Mouse (Mus musculus) neural tube, embryonic 13.5 days (tissue): ENCODE results near the gene Exoc6b. TPM values are rescaled to one million over a fixed set of nuclear protein-coding genes. Genes with fewer than 3 reads are reported as not detected.

ENCODE experiments used
- ATAC-seq: fragments of 200-750 bp; cut with Nextera tagmentation; 2 replicates; pipeline ENCODE4 v1.8.0; 2017; ENCODE audit warnings: low read depth, mild to moderate bottlenecking, moderate TSS enrichment, moderate library complexity
- H3K27ac ChIP-seq: fragments of 300-500 bp; sonication (generic); replicated peaks from 2 replicates; pipeline ENCODE4 v1.5.1; 2015; ENCODE audit warnings: moderate library complexity, mild to moderate bottlenecking, inconsistent platforms
- H3K27me3 ChIP-seq: fragments of 300-500 bp; sonication (generic); 2 replicates; pipeline ENCODE4 v1.6.1; 2015; ENCODE audit warnings: mild to moderate bottlenecking, inconsistent platforms
- H3K36me3 ChIP-seq: fragments of 300-500 bp; sonication (generic); 2 replicates; pipeline ENCODE4 v1.6.1; 2015; ENCODE audit warnings: mild to moderate bottlenecking, inconsistent platforms
- H3K4me1 ChIP-seq: fragments of 300-500 bp; sonication (generic); replicated peaks from 2 replicates; pipeline ENCODE4 v1.6.1; 2015; ENCODE audit warnings: inconsistent platforms
- H3K4me2 ChIP-seq: fragments of 300-500 bp; sonication (generic); 2 replicates; pipeline ENCODE4 v1.6.1; 2015; ENCODE audit warnings: inconsistent platforms, mild to moderate bottlenecking, moderate library complexity
- H3K4me3 ChIP-seq: fragments of 300-500 bp; sonication (generic); 2 replicates; pipeline ENCODE4 v1.5.1; 2015; ENCODE audit warnings: mild to moderate bottlenecking, inconsistent platforms
- H3K9ac ChIP-seq: fragments of 300-500 bp; sonication (generic); 2 replicates; pipeline ENCODE4 v1.6.1; 2015; ENCODE audit warnings: moderate library complexity, mild to moderate bottlenecking, inconsistent platforms
- H3K9me3 ChIP-seq: fragments of 300-500 bp; sonication (generic); 2 replicates; pipeline ENCODE4 v1.6.1; 2016; ENCODE audit warnings: inconsistent platforms
- WGBS: fragments of 180-500 bp; shearing (Covaris S2); methylation state at CpG from one replicate; pipeline ENCODE4 v1.1.7; 2015; 5-methylcytosine and 5-hydroxymethylcytosine counted together
- polyA plus RNA-seq: library from polyadenylated mRNA; unstranded; fragments of >200 nt; fragmentation: Nextera tagmentation; extraction: Ambion mirVana; gene quantifications from 2 replicates; pipeline ENCODE4 v1.2.1, GENCODE M21; 2015

Gene Exoc6b
- polyA plus RNA-seq, 1 experiment from 2014 or later = 41.4 TPM

DNA sequence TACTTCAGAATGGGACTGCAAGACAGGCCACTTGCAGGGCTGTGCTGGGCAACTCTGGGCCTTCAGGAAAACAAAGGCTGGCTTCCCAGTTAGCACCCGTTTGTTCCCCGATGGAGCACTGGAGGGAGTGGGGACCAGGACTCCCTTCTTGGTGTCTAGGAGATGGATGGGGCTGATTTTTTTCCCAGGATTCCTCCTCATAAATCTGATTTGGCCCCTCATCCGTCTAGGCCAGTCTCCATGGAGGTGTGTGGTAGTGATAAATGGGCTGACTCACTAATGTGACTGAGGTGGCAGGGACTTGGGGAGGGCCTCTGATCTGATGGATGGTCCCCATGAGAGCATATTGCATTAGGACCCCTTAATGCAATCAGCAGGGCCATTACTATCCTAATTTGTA is 470.6 kb downstream of the Exoc6b start:
- peaks cover 4% of the 10 kb centered on the region; the same call in 1 of the 2 replicates for H3K27me3 ChIP-seq
- no peak overlapping the region for H3K4me2 ChIP-seq
- H3K36me3 ChIP-seq = no peaks in the 10 kb centered on the region
- no peaks in the 10 kb centered on the region for H3K9me3 ChIP-seq
- no peak overlapping the region for H3K4me3 ChIP-seq
- H3K27ac ChIP-seq = no peak overlapping the region
- no peak overlapping the region for H3K9ac ChIP-seq
- 58% methylated on average over 3 of the region's 3 CpGs for WGBS
- ATAC-seq = no peak
- H3K4me1 ChIP-seq = peaks cover 10% of the 10 kb centered on the region; the same call in 1 of the 2 replicates

- Histone ChIP-seq H3K27me3 (peaks cover 36% of the 10 kb centered on the region), H3K4me3 (no peak overlapping the region), H3K4me1 (peaks cover 17% of the 10 kb centered on the region), H3K27ac (no peak overlapping the region), H3K9ac (no peak overlapping the region), H3K9me3 (no peaks in the 10 kb centered on the region), H3K4me2 (no peak overlapping the region), H3K36me3 (no peaks in the 10 kb centered on the region)
- no peak for ATAC-seq
- WGBS = 19% methylated on average over 3 of the region's 3 CpGs
These were observed 474.7 kb downstream of the Exoc6b start for GRCm38 (mm10) chr6:84594626-84595025.

GRCm38 (mm10) chr6:84593693-84594092 is 475.6 kb downstream of the Exoc6b start, which contains the start of gene Cyp26b1:
Cyp26b1 (minus strand) TSS chr6:84593908.
- no peak for ATAC-seq
- Histone ChIP-seq H3K36me3 (no peaks in the 10 kb centered on the region), H3K27me3 (peaks cover 45% of the 10 kb centered on the region), H3K9me3 (no peaks in the 10 kb centered on the region), H3K9ac (no peak within 1 kb of the TSS), H3K4me1 (peaks cover 25% of the 10 kb centered on the region), H3K27ac (no peak within 1 kb of the TSS), H3K4me3 (no peak within 1 kb of the TSS), H3K4me2 (no peak within 1 kb of the TSS)
- 74% methylated on average over 10 of the region's 10 CpGs for WGBS

GRCm38 (mm10) chr6:84590961-84591745 is 478.2 kb downstream of the Exoc6b start:
- Histone ChIP-seq H3K4me1 (peaks cover 49% of the 10 kb centered on the region), H3K4me2 (no peak overlapping the region), H3K4me3 (no peak overlapping the region), H3K27me3 (peaks cover 71% of the 10 kb centered on the region), H3K9me3 (no peaks in the 10 kb centered on the region), H3K27ac (no peak overlapping the region), H3K9ac (no peak overlapping the region), H3K36me3 (no peaks in the 10 kb centered on the region)
- no peak for ATAC-seq
- 64% methylated on average over 6 of the region's 6 CpGs for WGBS

GRCm38 (mm10) chr6:84589742-84590686 is 479.3 kb downstream of the Exoc6b start:
- Histone ChIP-seq H3K4me3 (peak overlapping the region; percentile 3), H3K9ac (no peak overlapping the region), H3K36me3 (no peaks in the 10 kb centered on the region), H3K27me3 (peaks cover 81% of the 10 kb centered on the region), H3K4me1 (peaks cover 60% of the 10 kb centered on the region), H3K27ac (no peak overlapping the region), H3K9me3 (no peaks in the 10 kb centered on the region), H3K4me2 (peak overlapping the region; percentile 84)
- 4% methylated on average over 39 of the region's 39 CpGs for WGBS
- ATAC-seq = peak; percentile 65; the same call in 1 of the 2 replicates

DNA sequence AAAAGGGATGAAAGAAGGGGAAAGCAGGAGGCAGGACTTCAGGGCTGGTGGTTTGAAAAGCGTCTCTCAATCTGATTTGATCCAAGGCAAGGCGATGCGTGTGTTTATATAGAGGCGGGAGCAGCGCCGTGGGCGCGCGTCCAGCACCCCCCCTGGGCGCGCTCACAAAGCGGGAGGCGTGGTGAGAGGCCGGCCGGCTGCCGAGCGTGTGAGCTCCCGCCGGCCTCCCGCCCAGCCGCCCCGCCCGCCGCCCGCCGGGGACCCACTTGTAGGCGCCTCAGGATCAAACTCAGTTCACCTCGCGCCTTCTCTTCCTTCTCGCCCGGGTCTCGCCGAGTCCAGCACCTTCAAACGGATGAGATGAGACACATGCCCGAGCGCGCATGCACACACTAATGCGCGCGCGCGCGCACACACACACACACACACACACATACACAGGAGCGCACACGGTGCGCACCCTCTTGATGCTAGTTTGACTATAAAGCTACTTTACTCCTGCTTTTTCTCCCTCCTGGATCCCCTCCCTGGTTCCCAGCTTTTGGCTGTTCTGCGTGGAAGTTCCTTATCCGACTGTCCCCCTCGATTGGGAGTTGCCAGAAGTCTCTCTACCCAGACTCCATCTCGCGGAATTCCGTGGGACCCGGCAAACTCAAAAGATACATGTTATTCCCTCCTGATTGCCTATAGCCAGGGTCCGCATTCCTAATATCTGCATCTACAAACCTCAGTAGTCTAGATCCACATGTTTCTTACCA is 480.2 kb downstream of the Exoc6b start:
- H3K4me3 ChIP-seq = peak overlapping the region; percentile 45
- H3K4me1 ChIP-seq = peaks cover 64% of the 10 kb centered on the region
- 1% methylated on average over 54 of the region's 54 CpGs for WGBS
- ATAC-seq = no peak
- no peak overlapping the region for H3K27ac ChIP-seq
- peak overlapping the region; percentile 84 for H3K4me2 ChIP-seq
- H3K27me3 ChIP-seq = peaks cover 86% of the 10 kb centered on the region
- H3K36me3 ChIP-seq = no peaks in the 10 kb centered on the region
- peak overlapping the region; percentile 67 for H3K9ac ChIP-seq
- H3K9me3 ChIP-seq = no peaks in the 10 kb centered on the region

GRCm38 (mm10) chr6:84588221-84588894 is 481.0 kb downstream of the Exoc6b start:
- no peak for ATAC-seq
- Histone ChIP-seq H3K9me3 (no peaks in the 10 kb centered on the region), H3K4me3 (peak overlapping the region; percentile 45), H3K27me3 (peaks cover 93% of the 10 kb centered on the region), H3K9ac (peak overlapping the region; percentile 67), H3K4me1 (peaks cover 69% of the 10 kb centered on the region), H3K4me2 (peak overlapping the region; percentile 84), H3K27ac (no peak overlapping the region), H3K36me3 (no peaks in the 10 kb centered on the region)
- under 1% methylated on average over 41 of the region's 41 CpGs for WGBS

DNA sequence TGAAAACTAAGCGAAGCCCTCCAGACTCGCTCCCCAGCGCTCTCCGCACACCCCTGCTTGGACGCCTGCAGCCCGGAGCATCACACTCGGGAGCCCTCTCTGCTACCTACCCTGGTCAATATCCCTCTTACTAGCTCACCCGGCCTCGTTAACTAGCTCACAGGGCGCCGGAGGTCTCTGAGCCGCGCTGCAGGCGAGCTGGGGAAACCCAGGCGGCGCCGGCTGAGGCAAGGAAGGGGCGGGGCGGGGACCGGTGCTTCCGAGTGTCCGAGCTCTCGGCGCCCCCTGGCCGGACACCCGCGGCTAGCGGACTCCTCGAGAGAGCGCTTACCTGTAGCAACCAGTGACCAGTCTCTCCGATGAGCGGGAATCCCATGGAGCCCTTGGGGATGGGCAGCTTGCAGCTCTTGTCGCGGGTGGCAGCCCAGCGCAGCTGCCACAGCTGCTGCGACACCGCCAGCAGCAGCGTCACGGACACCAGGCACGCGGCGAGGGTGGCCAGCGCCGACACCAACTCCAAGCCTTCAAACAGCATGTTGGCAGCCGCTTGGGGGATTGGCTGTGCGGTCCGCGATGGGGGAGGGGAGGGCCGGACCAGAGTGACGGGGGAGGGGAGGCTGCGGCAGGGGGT is 481.7 kb downstream of the Exoc6b start:
- peak overlapping the region; percentile 67 for H3K9ac ChIP-seq
- H3K4me2 ChIP-seq = peak overlapping the region; percentile 84
- peaks cover 74% of the 10 kb centered on the region for H3K4me1 ChIP-seq
- peaks cover 97% of the 10 kb centered on the region for H3K27me3 ChIP-seq
- H3K9me3 ChIP-seq = no peaks in the 10 kb centered on the region
- no peaks in the 10 kb centered on the region for H3K36me3 ChIP-seq
- no peak for ATAC-seq
- no peak overlapping the region for H3K27ac ChIP-seq
- H3K4me3 ChIP-seq = peak overlapping the region; percentile 45
- WGBS = under 1% methylated on average over 51 of the region's 51 CpGs

DNA sequence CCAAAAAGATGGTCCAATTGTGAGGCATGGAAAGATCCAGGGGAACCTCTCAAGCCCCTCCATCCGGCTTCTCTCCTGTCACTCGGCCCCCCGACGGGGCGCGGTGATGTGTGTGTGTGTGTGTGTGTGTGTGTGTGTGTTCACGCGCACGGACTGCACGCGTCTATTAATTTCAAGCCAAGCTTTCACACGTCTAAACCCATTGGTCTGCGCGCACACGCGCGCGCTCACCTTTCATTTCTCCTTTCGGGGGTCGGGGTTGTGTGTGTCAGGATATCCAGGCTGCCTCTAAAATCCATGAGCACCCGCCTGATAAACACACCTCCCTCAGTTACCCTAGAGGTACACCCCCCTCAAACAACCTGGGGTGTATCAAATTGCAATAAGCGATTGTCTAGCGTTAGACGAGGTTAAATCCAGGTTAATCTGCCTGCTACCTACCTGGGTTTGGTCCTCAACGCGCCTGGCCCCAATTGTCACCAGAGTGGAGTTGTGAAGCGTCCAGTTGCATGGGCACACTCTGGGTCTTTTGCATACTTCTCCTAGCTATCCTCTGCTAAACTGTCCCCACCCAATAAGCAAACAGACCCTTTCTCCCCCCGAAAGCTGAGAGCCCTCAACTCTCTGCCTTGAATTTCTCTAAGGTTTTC is 482.6 kb downstream of the Exoc6b start:
- Histone ChIP-seq H3K9ac (peak overlapping the region; percentile 6; the same call in 1 of the 2 replicates), H3K4me1 (peaks cover 74% of the 10 kb centered on the region), H3K36me3 (no peaks in the 10 kb centered on the region), H3K27me3 (peaks cover 97% of the 10 kb centered on the region), H3K4me3 (peak overlapping the region; percentile 45), H3K27ac (no peak overlapping the region), H3K9me3 (no peaks in the 10 kb centered on the region), H3K4me2 (peak overlapping the region; percentile 84)
- no peak for ATAC-seq
- WGBS = 2% methylated on average over 28 of the region's 28 CpGs

- Histone ChIP-seq H3K4me1 (peaks cover 74% of the 10 kb centered on the region), H3K4me3 (peak overlapping the region; percentile 45), H3K27ac (0 out of 2 replicates have a peak overlapping the region, but pooled peaks have one; percentile 5), H3K9ac (peak overlapping the region; percentile 52; the same call in 1 of the 2 replicates), H3K36me3 (no peaks in the 10 kb centered on the region), H3K4me2 (peak overlapping the region; percentile 84), H3K9me3 (no peaks in the 10 kb centered on the region), H3K27me3 (peaks cover 97% of the 10 kb centered on the region)
- WGBS = under 1% methylated on average over 37 of the region's 37 CpGs
- no peak for ATAC-seq
These were observed 483.5 kb downstream of the Exoc6b start for GRCm38 (mm10) chr6:84585686-84586300.
